Comparison of ENCODE assay signal across 8 mouse cellular contexts in the genomic region with DNA sequence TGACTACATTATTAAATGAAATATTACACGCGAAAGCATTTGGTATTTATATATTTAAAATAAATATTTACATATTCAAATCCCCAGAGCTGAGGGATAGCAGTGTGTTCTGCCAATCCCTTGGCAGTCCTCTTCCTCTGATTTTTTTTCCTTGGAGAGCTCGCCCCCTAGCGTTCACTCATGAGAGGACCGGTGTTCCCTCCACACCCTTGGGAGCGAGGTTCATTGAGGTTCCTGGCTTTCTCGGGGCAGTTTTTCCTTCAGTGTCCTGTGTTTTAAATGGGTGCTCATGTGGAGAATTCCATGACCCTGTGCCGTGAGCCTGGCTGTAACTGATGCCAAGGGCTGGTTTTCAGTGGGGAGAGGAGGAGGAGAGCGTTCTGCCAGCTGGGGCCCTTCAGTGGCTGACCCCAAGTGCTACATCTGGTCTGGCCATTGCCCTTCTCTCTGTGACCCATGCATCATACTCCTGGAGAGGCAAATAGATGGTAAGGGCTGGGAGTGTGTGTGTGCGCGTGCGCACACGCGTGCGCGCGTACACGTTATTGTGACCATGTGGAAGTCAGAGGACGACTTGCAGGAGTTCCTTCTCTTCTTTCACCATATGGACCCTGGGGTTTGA. TPM values are rescaled to one million over a fixed set of nuclear protein-coding genes. Genes with fewer than 3 reads are reported as not detected.
DNase-seq lines count a peak whose midpoint lies in the region; ATAC-seq and TF ChIP-seq lines count a peak whose summit lies in the region.

No protein-coding gene starts in this region.

- no peak; the same call in 1 of the 2 replicates for ATAC-seq in heart, embryonic 11.5 days (replicated peaks; ENCODE audit: insufficient number of reproducible peaks, low FRiP score, low TSS enrichment)
- ATAC-seq in intestine, postnatal 0 days, result no peak
- peak; percentile 70 for ATAC-seq in midbrain, embryonic 16.5 days

- 43% methylated on average over 19 of the region's 19 CpGs for WGBS in heart, embryonic 11.5 days (ENCODE audit: insufficient replicate concordance)
- WGBS in intestine, postnatal 0 days, result 51% methylated on average over 19 of the region's 19 CpGs
- WGBS in midbrain, embryonic 16.5 days, result 51% methylated on average over 19 of the region's 19 CpGs

- TF ChIP-seq CTCF in intestine, postnatal 0 days (IDR thresholded peaks at IDR 0.05; ENCODE audit: low read depth), result peak; percentile 87

- no peaks in the 10 kb centered on the region; the same call in 1 of the 2 replicates for H3K9me3 ChIP-seq in heart, embryonic 11.5 days (replicated peaks; ENCODE audit: control insufficient read depth, low read length)
- no peaks in the 10 kb centered on the region for H3K9me3 ChIP-seq in intestine, postnatal 0 days (ENCODE audit: control insufficient read depth)
- H3K9me3 ChIP-seq in midbrain, embryonic 16.5 days (replicated peaks; ENCODE audit: control insufficient read depth, low read length, poor library complexity, severe bottlenecking), result no peaks in the 10 kb centered on the region

- intact Hi-C loops in left cerebral cortex, postnatal 36 days (cut with DNase I), result loop anchor here (5.0 kb wide), 2 partner anchors 34 to 439 kb away; no protein-coding TSS in a partner anchor

- peaks cover 10% of the 10 kb centered on the region for H3K4me1 ChIP-seq in heart, embryonic 11.5 days (ENCODE audit: control insufficient read depth, insufficient read depth, low read length)
- 0 out of 2 replicates have a peak, but pooled peaks cover 6% of the 10 kb centered on the region for H3K4me1 ChIP-seq in intestine, postnatal 0 days (replicated peaks; ENCODE audit: control insufficient read depth, insufficient read depth, low read length)
- peaks cover 5% of the 10 kb centered on the region for H3K4me1 ChIP-seq in midbrain, embryonic 16.5 days (ENCODE audit: control insufficient read depth, insufficient read depth, low read length)

- no peaks in the 10 kb centered on the region for H3K36me3 ChIP-seq in heart, embryonic 11.5 days (ENCODE audit: control insufficient read depth, insufficient read depth, low read length)
- peaks cover 21% of the 10 kb centered on the region; the same call in 1 of the 2 replicates for H3K36me3 ChIP-seq in intestine, postnatal 0 days (ENCODE audit: control insufficient read depth, insufficient read depth)
- H3K36me3 ChIP-seq in midbrain, embryonic 16.5 days (ENCODE audit: control insufficient read depth, insufficient read depth, low read length), result no peaks in the 10 kb centered on the region

- no peak overlapping the region for H3K9ac ChIP-seq in heart, embryonic 11.5 days (ENCODE audit: low read depth, low read length)
- no peak overlapping the region for H3K9ac ChIP-seq in intestine, postnatal 0 days (ENCODE audit: low read depth, low read length)
- H3K9ac ChIP-seq in midbrain, embryonic 16.5 days (ENCODE audit: low read depth, low read length), result no peak overlapping the region

- peaks cover 14% of the 10 kb centered on the region for H3K27me3 ChIP-seq in heart, embryonic 11.5 days (ENCODE audit: control insufficient read depth, insufficient read depth, low read length)
- no peaks in the 10 kb centered on the region for H3K27me3 ChIP-seq in intestine, postnatal 0 days (replicated peaks; ENCODE audit: control insufficient read depth, insufficient read depth, low read length)
- H3K27me3 ChIP-seq in midbrain, embryonic 16.5 days (ENCODE audit: control insufficient read depth, insufficient read depth, low read depth, low read length), result no peaks in the 10 kb centered on the region

- no peak overlapping the region for H3K4me3 ChIP-seq in heart, embryonic 11.5 days (ENCODE audit: low read depth, low read length)
- no peak overlapping the region for H3K4me3 ChIP-seq in intestine, postnatal 0 days (ENCODE audit: low read depth, low read length)
- no peak overlapping the region for H3K4me3 ChIP-seq in midbrain, embryonic 16.5 days (ENCODE audit: low read depth, low read length)

- no peak overlapping the region for H3K27ac ChIP-seq in heart, embryonic 11.5 days (ENCODE audit: low read depth, low read length)
- no peak overlapping the region for H3K27ac ChIP-seq in intestine, postnatal 0 days (ENCODE audit: low read depth, low read length)
- no peak overlapping the region for H3K27ac ChIP-seq in midbrain, embryonic 16.5 days (ENCODE audit: low read length)

- peak; percentile 88 for DNase-seq in heart, adult 11 months
- DNase-seq in cerebellum, postnatal 14 days, result peak; percentile 88 to 93
- DNase-seq in frontal cortex, postnatal 36 days (ENCODE audit: low spot score in 2 of 2), result peak; percentile 73
- DNase-seq in left cerebral cortex, postnatal 36 days (ENCODE audit: low spot score in 2 of 2), result peak; percentile 55 to 64
- peak; percentile 30 to 71 for DNase-seq in spleen, postnatal 10 days (ENCODE audit: low spot score in 2 of 2)

- no peak overlapping the region for H3K4me2 ChIP-seq in heart, embryonic 11.5 days
- no peak overlapping the region for H3K4me2 ChIP-seq in intestine, postnatal 0 days (replicated peaks; ENCODE audit: low read depth)
- H3K4me2 ChIP-seq in midbrain, embryonic 16.5 days (ENCODE audit: low read length), result no peak overlapping the region

RNA-seq across cellular contexts. Expression of a gene that starts 7.5 kb away (rescaled TPM):
- 0.27 TPM in 1 of 2 replicates, not detected in the other for polyA plus RNA-seq in heart, embryonic 11.5 days (2014; fragmentation: Nextera tagmentation; extraction: Ambion mirVana)
- polyA plus RNA-seq in intestine, postnatal 0 days (2015; fragmentation: Nextera tagmentation; extraction: Ambion mirVana), result 47.9 and 59.0 TPM in 2 replicates
- total RNA-seq in left cerebral cortex, postnatal 36 days (2021), result not detected
- polyA plus RNA-seq in midbrain, embryonic 16.5 days (2015; fragmentation: Nextera tagmentation; extraction: Ambion mirVana), result 1.0 and 1.2 TPM in 2 replicates

RNA-seq across cellular contexts. Expression of a gene that starts 29.2 kb away (rescaled TPM):
- polyA plus RNA-seq in heart, embryonic 11.5 days (2014; fragmentation: Nextera tagmentation; extraction: Ambion mirVana), result 16.8 and 18.4 TPM in 2 replicates
- 0.16 and 0.18 TPM in 2 replicates for polyA plus RNA-seq in intestine, postnatal 0 days (2015; fragmentation: Nextera tagmentation; extraction: Ambion mirVana)
- 1 to 10 TPM in 1 of 2 experiments, under 1 TPM in 1; 0.67 to 1.0 TPM for total RNA-seq in left cerebral cortex, postnatal 36 days (2021)
- 33.4 and 39.5 TPM in 2 replicates for polyA plus RNA-seq in midbrain, embryonic 16.5 days (2015; fragmentation: Nextera tagmentation; extraction: Ambion mirVana)

RNA-seq across cellular contexts. Expression of a gene that starts 34.2 kb away (rescaled TPM):
- 0.07 and 0.21 TPM in 2 replicates for polyA plus RNA-seq in heart, embryonic 11.5 days (2014; fragmentation: Nextera tagmentation; extraction: Ambion mirVana)
- 0.14 TPM in 2 replicates for polyA plus RNA-seq in intestine, postnatal 0 days (2015; fragmentation: Nextera tagmentation; extraction: Ambion mirVana)
- under 1 TPM; 0.12 to 0.14 TPM for total RNA-seq in left cerebral cortex, postnatal 36 days (2021)
- polyA plus RNA-seq in midbrain, embryonic 16.5 days (2015; fragmentation: Nextera tagmentation; extraction: Ambion mirVana), result 0.39 and 0.59 TPM in 2 replicates

RNA-seq across cellular contexts. Expression of a gene that starts 57.1 kb away (rescaled TPM):
- polyA plus RNA-seq in heart, embryonic 11.5 days (2014; fragmentation: Nextera tagmentation; extraction: Ambion mirVana), result 33.1 and 49.0 TPM in 2 replicates
- 350 and 391 TPM in 2 replicates for polyA plus RNA-seq in intestine, postnatal 0 days (2015; fragmentation: Nextera tagmentation; extraction: Ambion mirVana)
- 1 to 10 TPM; 4.6 to 7.1 TPM for total RNA-seq in left cerebral cortex, postnatal 36 days (2021)
- polyA plus RNA-seq in midbrain, embryonic 16.5 days (2015; fragmentation: Nextera tagmentation; extraction: Ambion mirVana), result 22.7 and 24.2 TPM in 2 replicates

Comparison
In these comparisons a context has a peak if more than half of its experiments do, and no peak if none do; other contexts are left out.
1. RNA of a gene that starts 7.5 kb away (polyA plus RNA-seq): 47.9 to 59.0 TPM in intestine, postnatal 0 days; 1.0 to 1.2 TPM in midbrain, embryonic 16.5 days and 0.27 TPM in heart, embryonic 11.5 days; every median in the first group is over 10 times any median in the second.
2. RNA of a gene that starts 29.2 kb away (polyA plus RNA-seq): 33.4 to 39.5 TPM in midbrain, embryonic 16.5 days and 16.8 to 18.4 TPM in heart, embryonic 11.5 days; 0.16 to 0.18 TPM in intestine, postnatal 0 days; every median in the first group is over 10 times any median in the second.
3. Peak in every context shown above with its lines, with median percentiles within 50 percentile points of each other: DNase-seq.